Comparison of ENCODE assay signal across 8 mouse cellular contexts in genomic region chr16:94354450-94354849, GRCm38 (mm10). TPM values are rescaled to one million over a fixed set of nuclear protein-coding genes. Genes with fewer than 3 reads are reported as not detected.
DNase-seq lines count a peak whose midpoint lies in the region; ATAC-seq and TF ChIP-seq lines count a peak whose summit lies in the region.

No protein-coding gene starts in this region.

- no peak overlapping the region for H3K27ac ChIP-seq in hindbrain, embryonic 10.5 days
- no peak overlapping the region for H3K27ac ChIP-seq in hindbrain, embryonic 14.5 days
- H3K27ac ChIP-seq in stomach, embryonic 14.5 days (ENCODE audit: low read length), result no peak overlapping the region
- no peak overlapping the region for H3K27ac ChIP-seq in stomach, postnatal 0 days (replicated peaks)
- no peak overlapping the region for H3K27ac ChIP-seq in intestine, embryonic 16.5 days (ENCODE audit: low read length)
- no peak overlapping the region for H3K27ac ChIP-seq in forebrain, embryonic 12.5 days

- no peak for ATAC-seq in hindbrain, embryonic 14.5 days (ENCODE audit: low FRiP score)
- no peak for ATAC-seq in stomach, embryonic 14.5 days (ENCODE audit: insufficient number of reproducible peaks, insufficient read depth, low FRiP score, low read depth)
- ATAC-seq in stomach, postnatal 0 days (ENCODE audit: low FRiP score, low TSS enrichment), result no peak
- peak; percentile 67 for ATAC-seq in intestine, embryonic 16.5 days
- no peak for ATAC-seq in forebrain, embryonic 12.5 days (ENCODE audit: low FRiP score)

- DNase-seq in hindbrain, embryonic 10.5 days (ENCODE audit: low spot score), result peak; percentile 25
- DNase-seq in hindbrain, embryonic 14.5 days (ENCODE audit: low spot score), result no peak
- no peak for DNase-seq in stomach, postnatal 0 days (ENCODE audit: low spot score)
- peak; percentile 62 for DNase-seq in thymus, postnatal 14 days
- no peak for DNase-seq in liver

- no peaks in the 10 kb centered on the region for H3K9me3 ChIP-seq in hindbrain, embryonic 10.5 days
- no peaks in the 10 kb centered on the region for H3K9me3 ChIP-seq in hindbrain, embryonic 14.5 days (ENCODE audit: control insufficient read depth, low read length)
- H3K9me3 ChIP-seq in stomach, embryonic 14.5 days (ENCODE audit: control insufficient read depth, low read depth, low read length), result no peaks in the 10 kb centered on the region
- H3K9me3 ChIP-seq in stomach, postnatal 0 days (ENCODE audit: control insufficient read depth, low read length), result no peaks in the 10 kb centered on the region
- H3K9me3 ChIP-seq in intestine, embryonic 16.5 days (ENCODE audit: control insufficient read depth, low read length), result no peaks in the 10 kb centered on the region
- no peaks in the 10 kb centered on the region for H3K9me3 ChIP-seq in forebrain, embryonic 12.5 days

- H3K4me2 ChIP-seq in hindbrain, embryonic 14.5 days (replicated peaks), result no peak overlapping the region
- peak overlapping the region; percentile 10; the same call in 1 of the 2 replicates for H3K4me2 ChIP-seq in stomach, embryonic 14.5 days (replicated peaks; ENCODE audit: low read depth, low read length)
- no peak overlapping the region for H3K4me2 ChIP-seq in stomach, postnatal 0 days (replicated peaks; ENCODE audit: low read depth)
- no peak overlapping the region for H3K4me2 ChIP-seq in intestine, embryonic 16.5 days (ENCODE audit: low read depth, low read length)
- H3K4me2 ChIP-seq in forebrain, embryonic 12.5 days, result no peak overlapping the region

- H3K4me3 ChIP-seq in hindbrain, embryonic 10.5 days, result no peak overlapping the region
- no peak overlapping the region for H3K4me3 ChIP-seq in hindbrain, embryonic 14.5 days (replicated peaks; ENCODE audit: low read length)
- no peak overlapping the region for H3K4me3 ChIP-seq in stomach, embryonic 14.5 days (ENCODE audit: low read depth, low read length)
- no peak overlapping the region for H3K4me3 ChIP-seq in stomach, postnatal 0 days (ENCODE audit: low read depth, low read length)
- no peak overlapping the region for H3K4me3 ChIP-seq in intestine, embryonic 16.5 days (ENCODE audit: low read length)
- no peak overlapping the region for H3K4me3 ChIP-seq in forebrain, embryonic 12.5 days (replicated peaks)

- no peak for TF ChIP-seq CTCF in stomach, postnatal 0 days (IDR thresholded peaks at IDR 0.05; ENCODE audit: low read depth)

- 61% methylated on average over 9 of the region's 9 CpGs for WGBS in hindbrain, embryonic 10.5 days
- 58% methylated on average over 9 of the region's 9 CpGs for WGBS in hindbrain, embryonic 14.5 days
- 18% methylated on average over 9 of the region's 9 CpGs for WGBS in stomach, embryonic 14.5 days
- 26% methylated on average over 9 of the region's 9 CpGs for WGBS in stomach, postnatal 0 days
- 25% methylated on average over 9 of the region's 9 CpGs for WGBS in intestine, embryonic 16.5 days
- 50% methylated on average over 9 of the region's 9 CpGs for WGBS in forebrain, embryonic 12.5 days

- TF ChIP-seq EP300 in stomach, postnatal 0 days (optimal IDR thresholded peaks at IDR 0.05), result no peak

- H3K9ac ChIP-seq in hindbrain, embryonic 14.5 days, result no peak overlapping the region
- H3K9ac ChIP-seq in stomach, embryonic 14.5 days (replicated peaks; ENCODE audit: low read depth, low read length), result no peak overlapping the region
- no peak overlapping the region for H3K9ac ChIP-seq in stomach, postnatal 0 days (ENCODE audit: low read length)
- no peak overlapping the region for H3K9ac ChIP-seq in intestine, embryonic 16.5 days (ENCODE audit: low read depth, low read length)
- H3K9ac ChIP-seq in forebrain, embryonic 12.5 days, result no peak overlapping the region

- H3K27me3 ChIP-seq in hindbrain, embryonic 10.5 days (ENCODE audit: insufficient read depth, poor library complexity, severe bottlenecking), result no peaks in the 10 kb centered on the region; the same call in 1 of the 2 replicates
- no peaks in the 10 kb centered on the region for H3K27me3 ChIP-seq in hindbrain, embryonic 14.5 days (ENCODE audit: control insufficient read depth, insufficient read depth, low read length)
- no peaks in the 10 kb centered on the region for H3K27me3 ChIP-seq in stomach, embryonic 14.5 days (ENCODE audit: control insufficient read depth, insufficient read depth, low read length)
- no peaks in the 10 kb centered on the region for H3K27me3 ChIP-seq in stomach, postnatal 0 days (ENCODE audit: control insufficient read depth, insufficient read depth, low read length)
- no peaks in the 10 kb centered on the region for H3K27me3 ChIP-seq in intestine, embryonic 16.5 days (replicated peaks; ENCODE audit: control insufficient read depth, insufficient read depth, low read length)
- H3K27me3 ChIP-seq in forebrain, embryonic 12.5 days, result no peaks in the 10 kb centered on the region

- peaks cover 15% of the 10 kb centered on the region for H3K4me1 ChIP-seq in hindbrain, embryonic 10.5 days (replicated peaks)
- peaks cover 11% of the 10 kb centered on the region; the same call in 1 of the 2 replicates for H3K4me1 ChIP-seq in hindbrain, embryonic 14.5 days (replicated peaks; ENCODE audit: control insufficient read depth, insufficient read depth, low read length)
- no peaks in the 10 kb centered on the region for H3K4me1 ChIP-seq in stomach, embryonic 14.5 days (ENCODE audit: control insufficient read depth, insufficient read depth, low read length)
- H3K4me1 ChIP-seq in stomach, postnatal 0 days (replicated peaks; ENCODE audit: control insufficient read depth, insufficient read depth), result no peaks in the 10 kb centered on the region
- H3K4me1 ChIP-seq in intestine, embryonic 16.5 days (ENCODE audit: control insufficient read depth, insufficient read depth, low read length), result peaks cover 3% of the 10 kb centered on the region; the same call in 1 of the 2 replicates
- H3K4me1 ChIP-seq in forebrain, embryonic 12.5 days, result peaks cover 10% of the 10 kb centered on the region; the same call in 1 of the 2 replicates

- H3K36me3 ChIP-seq in hindbrain, embryonic 10.5 days, result no peaks in the 10 kb centered on the region
- H3K36me3 ChIP-seq in hindbrain, embryonic 14.5 days (replicated peaks; ENCODE audit: control insufficient read depth, insufficient read depth), result no peaks in the 10 kb centered on the region
- no peaks in the 10 kb centered on the region for H3K36me3 ChIP-seq in stomach, embryonic 14.5 days (ENCODE audit: control insufficient read depth, insufficient read depth, low read length)
- H3K36me3 ChIP-seq in stomach, postnatal 0 days (ENCODE audit: control insufficient read depth, insufficient read depth, low read length), result no peaks in the 10 kb centered on the region
- no peaks in the 10 kb centered on the region for H3K36me3 ChIP-seq in intestine, embryonic 16.5 days (ENCODE audit: control insufficient read depth, insufficient read depth, low read length)
- H3K36me3 ChIP-seq in forebrain, embryonic 12.5 days (replicated peaks), result no peaks in the 10 kb centered on the region

RNA-seq across cellular contexts. Expression of gene Ttc3, which starts 16.0 kb away (rescaled TPM):
- 318 and 335 TPM in 2 replicates for polyA plus RNA-seq in hindbrain, embryonic 10.5 days (2016; fragmentation: Nextera tagmentation; extraction: Ambion mirVana)
- 1,054 and 1,085 TPM in 2 replicates for polyA plus RNA-seq in hindbrain, embryonic 14.5 days (2014; fragmentation: Nextera tagmentation; extraction: Ambion mirVana)
- polyA plus RNA-seq in stomach, embryonic 14.5 days (2014; fragmentation: Nextera tagmentation; extraction: Ambion mirVana), result 307 and 308 TPM in 2 replicates
- 58.0 and 60.3 TPM in 2 replicates for polyA plus RNA-seq in stomach, postnatal 0 days (2015; fragmentation: Nextera tagmentation; extraction: Ambion mirVana)
- polyA plus RNA-seq in intestine, embryonic 16.5 days (2015; fragmentation: Nextera tagmentation; extraction: Ambion mirVana), result 120 and 128 TPM in 2 replicates
- 593 and 634 TPM in 2 replicates for polyA plus RNA-seq in forebrain, embryonic 12.5 days (2016; fragmentation: Nextera tagmentation; extraction: Ambion mirVana)

RNA-seq across cellular contexts. Expression of gene Pigp, which starts 17.2 kb away (rescaled TPM):
- polyA plus RNA-seq in hindbrain, embryonic 10.5 days (2016; fragmentation: Nextera tagmentation; extraction: Ambion mirVana), result 94.7 and 96.3 TPM in 2 replicates
- 88.4 and 103 TPM in 2 replicates for polyA plus RNA-seq in hindbrain, embryonic 14.5 days (2014; fragmentation: Nextera tagmentation; extraction: Ambion mirVana)
- polyA plus RNA-seq in stomach, embryonic 14.5 days (2014; fragmentation: Nextera tagmentation; extraction: Ambion mirVana), result 105 and 112 TPM in 2 replicates
- polyA plus RNA-seq in stomach, postnatal 0 days (2015; fragmentation: Nextera tagmentation; extraction: Ambion mirVana), result 157 TPM in 2 replicates
- 121 and 129 TPM in 2 replicates for polyA plus RNA-seq in intestine, embryonic 16.5 days (2015; fragmentation: Nextera tagmentation; extraction: Ambion mirVana)
- polyA plus RNA-seq in forebrain, embryonic 12.5 days (2016; fragmentation: Nextera tagmentation; extraction: Ambion mirVana), result 103 and 110 TPM in 2 replicates

RNA-seq across cellular contexts. Expression of gene Ripply3, which starts 26.2 kb away (rescaled TPM):
- polyA plus RNA-seq in hindbrain, embryonic 10.5 days (2016; fragmentation: Nextera tagmentation; extraction: Ambion mirVana), result 5.1 and 6.9 TPM in 2 replicates
- polyA plus RNA-seq in hindbrain, embryonic 14.5 days (2014; fragmentation: Nextera tagmentation; extraction: Ambion mirVana), result 0.76 and 1.3 TPM in 2 replicates
- polyA plus RNA-seq in stomach, embryonic 14.5 days (2014; fragmentation: Nextera tagmentation; extraction: Ambion mirVana), result 5.9 and 7.3 TPM in 2 replicates
- 9.7 and 10.0 TPM in 2 replicates for polyA plus RNA-seq in stomach, postnatal 0 days (2015; fragmentation: Nextera tagmentation; extraction: Ambion mirVana)
- 4.5 and 4.6 TPM in 2 replicates for polyA plus RNA-seq in intestine, embryonic 16.5 days (2015; fragmentation: Nextera tagmentation; extraction: Ambion mirVana)
- 3.3 and 4.2 TPM in 2 replicates for polyA plus RNA-seq in forebrain, embryonic 12.5 days (2016; fragmentation: Nextera tagmentation; extraction: Ambion mirVana)

RNA-seq across cellular contexts. Expression of gene Hlcs, which starts 41.1 kb away (rescaled TPM):
- polyA plus RNA-seq in hindbrain, embryonic 10.5 days (2016; fragmentation: Nextera tagmentation; extraction: Ambion mirVana), result 10.3 and 13.3 TPM in 2 replicates
- 6.7 and 7.7 TPM in 2 replicates for polyA plus RNA-seq in hindbrain, embryonic 14.5 days (2014; fragmentation: Nextera tagmentation; extraction: Ambion mirVana)
- polyA plus RNA-seq in stomach, embryonic 14.5 days (2014; fragmentation: Nextera tagmentation; extraction: Ambion mirVana), result 10.7 and 10.8 TPM in 2 replicates
- polyA plus RNA-seq in stomach, postnatal 0 days (2015; fragmentation: Nextera tagmentation; extraction: Ambion mirVana), result 7.0 TPM in 2 replicates
- 7.2 and 7.4 TPM in 2 replicates for polyA plus RNA-seq in intestine, embryonic 16.5 days (2015; fragmentation: Nextera tagmentation; extraction: Ambion mirVana)
- 13.1 and 13.6 TPM in 2 replicates for polyA plus RNA-seq in forebrain, embryonic 12.5 days (2016; fragmentation: Nextera tagmentation; extraction: Ambion mirVana)

Comparison
In these comparisons a context has a peak if more than half of its experiments do, and no peak if none do; other contexts are left out.
1. DNase-seq: peak in hindbrain, embryonic 10.5 days (single experiment) and thymus, postnatal 14 days (single experiment); none in hindbrain, embryonic 14.5 days (single experiment), stomach, postnatal 0 days (single experiment) and liver (single experiment).